In the genomic region with DNA sequence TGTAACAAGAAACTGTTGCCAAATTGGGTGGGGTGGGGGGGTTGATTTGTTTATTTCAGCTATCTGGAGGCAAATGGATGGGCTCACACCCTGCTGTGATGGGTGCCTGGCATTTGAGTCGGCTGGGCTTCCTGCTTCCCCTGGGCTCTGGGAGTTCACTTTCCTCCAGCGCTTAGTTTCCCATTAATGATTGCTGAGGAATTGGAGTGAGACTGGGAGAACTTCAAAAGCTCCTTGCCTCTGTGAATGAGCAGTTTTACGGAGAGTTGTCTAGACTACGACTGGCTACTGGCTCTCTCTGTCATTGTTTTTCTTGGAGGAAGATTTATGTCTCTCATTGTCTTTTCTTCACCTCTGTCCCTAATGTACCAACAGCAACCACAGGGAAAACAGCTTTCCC, we compare ENCODE assay signal across 16 mouse cellular contexts. TPM values are rescaled to one million over a fixed set of nuclear protein-coding genes. Genes with fewer than 3 reads are reported as not detected.
DNase-seq lines count a peak whose midpoint lies in the region; ATAC-seq lines count a peak whose summit lies in the region.
"Had no signal": no experiment of that assay in that cellular context is flagged by ENCODE, and none has a peak within 500 bp of the region (broad histone marks: within the 10 kb centered on the region; RNA-seq: fewer than 3 reads in every experiment).

No protein-coding gene starts in this region.

- H3K36me3 ChIP-seq in forebrain, embryonic 10.5 days (replicated peaks): 0 out of 2 replicates have a peak, but pooled peaks cover 2% of the 10 kb centered on the region
- H3K36me3 ChIP-seq in forebrain, embryonic 12.5 days (replicated peaks): no peaks in the 10 kb centered on the region
- no peaks in the 10 kb centered on the region for H3K36me3 ChIP-seq in lung, embryonic 16.5 days (ENCODE audit: control insufficient read depth, insufficient read depth, low read length)
- no peaks in the 10 kb centered on the region for H3K36me3 ChIP-seq in kidney, embryonic 15.5 days
- H3K36me3 ChIP-seq in neural tube, embryonic 15.5 days: no peaks in the 10 kb centered on the region
- H3K36me3 ChIP-seq: heart, embryonic 10.5 days had no signal

- no peak overlapping the region for H3K4me3 ChIP-seq in forebrain, embryonic 10.5 days
- H3K4me3 ChIP-seq in forebrain, embryonic 12.5 days (replicated peaks): no peak overlapping the region
- no peak overlapping the region for H3K4me3 ChIP-seq in lung, embryonic 16.5 days (ENCODE audit: low read length)
- H3K4me3 ChIP-seq in kidney, embryonic 15.5 days (replicated peaks): no peak overlapping the region
- H3K4me3 ChIP-seq in neural tube, embryonic 15.5 days (replicated peaks): no peak overlapping the region
- H3K4me3 ChIP-seq: heart, embryonic 10.5 days had no signal

- H3K27me3 ChIP-seq in forebrain, embryonic 10.5 days (ENCODE audit: poor library complexity, severe bottlenecking): no peaks in the 10 kb centered on the region
- no peaks in the 10 kb centered on the region for H3K27me3 ChIP-seq in forebrain, embryonic 12.5 days
- no peaks in the 10 kb centered on the region for H3K27me3 ChIP-seq in lung, embryonic 16.5 days (ENCODE audit: control insufficient read depth, insufficient read depth, low read depth, low read length)
- no peaks in the 10 kb centered on the region for H3K27me3 ChIP-seq in kidney, embryonic 15.5 days
- no peaks in the 10 kb centered on the region for H3K27me3 ChIP-seq in neural tube, embryonic 15.5 days (replicated peaks)

- H3K4me1 ChIP-seq in forebrain, embryonic 10.5 days: peaks cover 25% of the 10 kb centered on the region
- peaks cover 9% of the 10 kb centered on the region for H3K4me1 ChIP-seq in forebrain, embryonic 12.5 days
- peaks cover 28% of the 10 kb centered on the region for H3K4me1 ChIP-seq in lung, embryonic 16.5 days (replicated peaks; ENCODE audit: control insufficient read depth, insufficient read depth, low read length)
- H3K4me1 ChIP-seq in kidney, embryonic 15.5 days: peaks cover 39% of the 10 kb centered on the region
- peaks cover 19% of the 10 kb centered on the region for H3K4me1 ChIP-seq in neural tube, embryonic 15.5 days

- H3K27ac ChIP-seq in forebrain, embryonic 10.5 days: peak overlapping the region; percentile 56; the same call in 1 of the 2 replicates
- H3K27ac ChIP-seq in forebrain, embryonic 12.5 days: no peak overlapping the region
- H3K27ac ChIP-seq in lung, embryonic 16.5 days (ENCODE audit: low read length): no peak overlapping the region
- peak overlapping the region; percentile 86 for H3K27ac ChIP-seq in kidney, embryonic 15.5 days
- H3K27ac ChIP-seq in neural tube, embryonic 15.5 days (replicated peaks): no peak overlapping the region
- H3K27ac ChIP-seq: heart, embryonic 10.5 days; liver, embryonic 14.5 days had no signal

- DNase-seq in forebrain, embryonic 10.5 days (ENCODE audit: extremely low spot score, low spot score): no peak
- DNase-seq in lung, postnatal 14 days: no peak
- no peak for DNase-seq in adrenal gland, postnatal 36 days
- no peak for DNase-seq in thymus, adult 18-20 months
- DNase-seq: cerebellum, adult 11-12 months; layer of hippocampus, adult 9-11 months; left cerebral cortex, postnatal 4 days; thymus, postnatal 4 days had no signal

- 29% methylated on average over 4 of the region's 4 CpGs for WGBS in forebrain, embryonic 10.5 days
- 29% methylated on average over 4 of the region's 4 CpGs for WGBS in forebrain, embryonic 12.5 days
- WGBS in lung, embryonic 16.5 days: 4% methylated on average over 4 of the region's 4 CpGs
- 1% methylated on average over 4 of the region's 4 CpGs for WGBS in kidney, embryonic 15.5 days
- 0% methylated on average over 4 of the region's 4 CpGs for WGBS in neural tube, embryonic 15.5 days

- no peaks in the 10 kb centered on the region for H3K9me3 ChIP-seq in forebrain, embryonic 10.5 days
- no peaks in the 10 kb centered on the region for H3K9me3 ChIP-seq in forebrain, embryonic 12.5 days
- no peaks in the 10 kb centered on the region for H3K9me3 ChIP-seq in lung, embryonic 16.5 days (ENCODE audit: control insufficient read depth, low read length)
- H3K9me3 ChIP-seq in kidney, embryonic 15.5 days (replicated peaks): no peaks in the 10 kb centered on the region
- no peaks in the 10 kb centered on the region for H3K9me3 ChIP-seq in neural tube, embryonic 15.5 days (replicated peaks)
- H3K9me3 ChIP-seq: heart, embryonic 10.5 days had no signal

- no peak overlapping the region for H3K4me2 ChIP-seq in forebrain, embryonic 12.5 days
- no peak overlapping the region for H3K4me2 ChIP-seq in lung, embryonic 16.5 days (ENCODE audit: low read depth, low read length)
- H3K4me2 ChIP-seq in kidney, embryonic 15.5 days: peak overlapping the region; percentile 41
- H3K4me2 ChIP-seq in neural tube, embryonic 15.5 days: no peak overlapping the region
- H3K4me2 ChIP-seq: midbrain, embryonic 11.5 days had no signal

- H3K9ac ChIP-seq in forebrain, embryonic 12.5 days: no peak overlapping the region
- H3K9ac ChIP-seq in lung, embryonic 16.5 days (ENCODE audit: low read length): no peak overlapping the region
- no peak overlapping the region for H3K9ac ChIP-seq in kidney, embryonic 15.5 days
- no peak overlapping the region for H3K9ac ChIP-seq in neural tube, embryonic 15.5 days (replicated peaks)
- H3K9ac ChIP-seq: liver, embryonic 14.5 days had no signal

- ATAC-seq in forebrain, embryonic 12.5 days (ENCODE audit: low FRiP score): no peak
- ATAC-seq in lung, embryonic 16.5 days (ENCODE audit: low read depth): peak; percentile 7; the same call in 1 of the 2 replicates
- ATAC-seq in kidney, embryonic 15.5 days (replicated peaks; ENCODE audit: low FRiP score): peak; percentile 75
- peak; percentile 17; the same call in 1 of the 2 replicates for ATAC-seq in neural tube, embryonic 15.5 days (ENCODE audit: low FRiP score)
- ATAC-seq: hindbrain, embryonic 16.5 days had no signal

RNA-seq across cellular contexts. Expression of gene Spata13, which starts 36.2 kb away (rescaled TPM):
- polyA plus RNA-seq in forebrain, embryonic 10.5 days (2016; fragmentation: Nextera tagmentation; extraction: Ambion mirVana): 97.0 and 102 TPM in 2 replicates
- 121 and 128 TPM in 2 replicates for polyA plus RNA-seq in forebrain, embryonic 12.5 days (2016; fragmentation: Nextera tagmentation; extraction: Ambion mirVana)
- polyA plus RNA-seq in lung, embryonic 16.5 days (2015; fragmentation: Nextera tagmentation; extraction: Ambion mirVana): 17.9 and 19.4 TPM in 2 replicates
- 55.1 and 64.4 TPM in 2 replicates for polyA plus RNA-seq in kidney, embryonic 15.5 days (2015; fragmentation: Nextera tagmentation; extraction: Ambion mirVana)
- 22.7 and 22.9 TPM in 2 replicates for polyA plus RNA-seq in neural tube, embryonic 15.5 days (2015; fragmentation: Nextera tagmentation; extraction: Ambion mirVana)
- total RNA-seq in adrenal gland, postnatal 36 days (2021): 100 to 1,000 TPM; 152 to 167 TPM

Comparison
In these comparisons a context has a peak if more than half of its experiments do, and no peak if none do; other contexts are left out.
1. H3K27ac ChIP-seq: peak in forebrain, embryonic 10.5 days (single experiment) and kidney, embryonic 15.5 days (single experiment); none in forebrain, embryonic 12.5 days (single experiment), lung, embryonic 16.5 days (single experiment) and neural tube, embryonic 15.5 days (single experiment).